Mouse (Mus musculus) testis, postnatal 14 days (tissue): ENCODE measurements around the gene Gramd1b.

Experiments used
- DNase-seq: peaks from one replicate; pipeline ENCODE4 v3.0.0; 2021; ENCODE audit warnings: low spot score

The Gramd1b gene

DNA sequence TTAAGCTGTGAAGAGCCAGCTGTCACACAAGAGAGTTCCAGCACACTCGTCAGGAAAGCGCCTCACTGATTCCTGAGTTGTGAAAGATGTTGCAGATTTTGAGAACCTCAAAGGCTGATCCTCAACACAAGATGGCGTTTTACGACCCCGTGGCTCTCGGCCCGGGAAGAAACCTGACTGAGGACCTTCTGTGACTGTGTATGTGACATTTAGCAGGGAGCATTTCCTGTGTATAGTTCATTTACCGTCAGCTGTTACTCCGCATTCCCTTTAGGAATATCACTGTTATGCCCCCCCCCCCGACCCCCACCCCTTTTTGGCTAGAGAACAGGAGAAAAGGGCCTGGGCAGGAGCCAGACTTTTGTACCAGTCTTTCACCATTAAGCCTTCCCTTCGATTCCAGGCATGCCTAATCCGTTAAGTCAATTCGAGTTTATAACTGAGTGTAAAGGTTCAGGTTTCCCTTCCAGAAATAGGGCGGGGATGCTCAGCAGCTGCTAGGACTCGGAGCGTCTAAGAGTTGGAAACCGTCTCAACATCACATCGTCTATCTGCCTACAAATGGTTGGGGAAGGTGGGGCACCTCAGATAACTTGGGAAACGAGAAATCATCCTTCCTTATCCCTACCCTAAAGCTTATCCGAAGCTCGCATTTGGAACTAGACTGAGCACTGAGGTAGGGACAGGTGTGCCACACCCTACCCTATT, 263.0 kb downstream of the Gramd1b start:
- no peak for DNase-seq

DNA sequence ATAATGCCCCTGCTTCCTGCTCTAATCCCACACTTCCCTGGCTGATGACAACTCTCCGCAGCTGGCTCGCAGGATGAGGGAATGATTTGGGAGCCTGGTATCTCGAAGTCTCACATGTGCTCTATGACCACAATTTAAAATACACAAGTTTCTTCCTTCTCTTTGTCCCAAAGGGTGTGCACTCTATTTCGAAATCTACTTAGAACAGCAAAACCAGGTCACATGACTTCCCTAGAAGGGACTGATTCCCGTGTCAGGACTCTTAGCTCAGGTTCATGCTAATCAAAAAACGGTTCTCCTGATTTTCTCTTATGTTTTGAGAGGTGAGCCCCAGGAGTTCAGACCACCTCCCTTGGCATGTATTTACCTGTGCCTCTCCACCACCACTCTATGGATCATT, 267.3 kb downstream of the Gramd1b start:
- no peak for DNase-seq

GRCm38 (mm10) chr9:40252459-40252858, 278.7 kb downstream of the Gramd1b start:
- DNase-seq: no peak

DNA sequence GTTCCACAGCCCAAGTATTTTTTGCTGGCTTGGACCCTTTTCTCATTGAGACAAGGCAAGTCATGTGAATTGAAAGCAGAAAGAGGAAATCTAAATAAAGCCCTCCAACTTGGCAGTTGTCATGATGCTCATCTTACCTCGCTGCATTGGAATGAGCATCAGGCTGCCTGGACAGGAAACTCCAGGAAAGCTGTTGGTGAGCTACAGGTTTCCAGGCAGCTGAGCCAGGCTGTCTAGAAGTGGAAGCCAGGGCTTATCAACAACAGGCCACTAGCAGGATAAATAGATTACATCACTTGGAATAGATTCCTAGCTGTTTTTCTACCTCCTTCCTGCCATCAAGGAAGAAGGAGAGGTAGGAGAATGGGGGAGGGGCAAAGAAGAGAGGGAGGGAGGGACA, 282.1 kb downstream of the Gramd1b start:
- no peak for DNase-seq

DNA sequence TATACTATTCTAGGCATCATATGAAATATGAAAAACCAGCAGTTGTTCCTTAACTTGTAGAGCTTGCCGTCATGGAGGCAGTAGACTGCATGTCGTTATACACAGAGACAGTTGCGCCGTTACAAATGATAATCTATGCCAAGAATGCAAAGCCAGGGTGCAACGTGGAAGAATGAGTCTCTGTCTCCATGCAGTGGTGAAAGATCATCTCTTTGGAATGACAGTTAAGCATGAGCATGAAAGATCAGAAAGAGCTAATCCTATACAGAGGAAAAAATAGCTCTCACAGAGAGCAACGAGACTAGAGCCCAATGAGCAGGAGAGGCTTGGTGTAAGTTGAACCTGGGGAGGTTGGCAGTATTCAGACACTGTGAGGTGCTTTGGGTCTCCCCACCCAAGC, 284.5 kb downstream of the Gramd1b start:
- no peak for DNase-seq

DNA sequence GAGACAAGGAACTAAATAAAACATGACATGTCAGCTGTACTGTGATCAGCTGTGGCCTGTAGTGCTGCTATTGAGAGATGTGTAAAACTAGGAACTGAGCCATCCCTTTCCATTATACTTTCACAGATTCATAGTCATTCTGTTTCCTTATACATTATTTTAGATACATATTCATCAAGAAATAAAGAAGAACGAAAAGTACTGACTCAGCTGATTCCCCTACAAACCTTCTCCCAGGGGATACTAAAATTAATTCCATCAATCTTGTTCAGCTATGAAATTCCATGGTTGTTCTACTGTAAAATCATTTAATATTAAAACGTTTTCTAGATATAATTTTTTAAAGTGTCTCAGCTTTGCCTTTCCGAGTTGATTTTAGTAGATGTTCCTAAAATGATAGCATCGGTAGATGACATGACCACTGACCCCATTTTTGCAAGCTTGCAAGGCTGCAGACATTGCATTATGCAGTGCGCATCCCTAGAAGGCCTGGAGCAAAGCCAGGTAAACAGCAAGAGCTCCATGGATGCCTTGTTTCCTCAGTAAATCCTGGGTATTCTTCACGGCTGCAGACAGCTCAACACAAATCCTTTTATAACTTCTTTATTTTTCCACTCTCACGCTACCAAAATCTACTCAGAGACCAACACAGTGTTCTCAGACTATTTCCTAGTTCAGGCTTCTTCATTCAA, 285.1 kb downstream of the Gramd1b start:
- DNase-seq: no peak

DNA sequence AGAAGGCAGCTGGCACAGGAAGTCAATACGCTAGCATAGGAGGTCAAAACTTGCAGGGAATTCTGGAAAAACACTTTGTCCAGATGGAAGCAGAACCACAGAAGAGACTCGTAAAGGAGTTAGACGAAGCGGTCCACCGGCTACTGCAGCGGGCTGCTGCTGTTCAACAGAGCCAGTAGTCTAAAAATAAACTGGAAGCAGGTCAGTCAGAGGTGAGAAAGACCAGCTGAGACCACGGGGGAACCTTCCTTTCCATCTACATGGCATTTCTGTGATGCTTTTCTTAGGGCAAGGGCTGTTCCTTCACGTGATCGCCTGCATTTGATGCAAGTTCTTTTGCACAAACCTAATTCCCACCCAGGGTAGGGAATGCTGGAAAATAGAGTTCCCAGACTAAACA, 285.7 kb downstream of the Gramd1b start:
- no peak for DNase-seq
